Mouse (Mus musculus): ENCODE data around the gene Fkbp2. TPM values are rescaled to one million over a fixed set of nuclear protein-coding genes. Genes with fewer than 3 reads are reported as not detected.
A peak's percentile ranks its signal among the peaks of the same experiment; 100 is the strongest.

Gene Fkbp2
- polyA plus RNA-seq, 1 experiment from 2014 or later = 88.3 TPM

DNA sequence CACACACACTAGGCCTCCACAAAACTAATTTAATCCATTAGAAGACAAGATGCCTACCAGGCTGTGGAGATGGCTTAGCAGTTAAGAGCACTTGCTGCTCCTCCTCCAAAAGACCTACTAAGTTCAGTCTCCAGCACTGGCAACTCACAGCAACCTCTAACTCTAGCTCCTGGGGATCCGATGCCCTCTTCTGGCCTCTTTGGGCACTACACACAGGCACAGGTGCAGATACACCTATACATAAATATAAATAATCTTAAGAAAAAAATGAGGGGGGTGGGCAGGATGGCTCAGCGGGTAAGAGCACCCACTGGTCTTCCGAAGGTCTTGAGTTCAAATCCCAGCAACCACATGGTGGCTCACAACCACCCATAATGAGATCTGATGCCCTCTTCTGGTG lies 44.0 kb downstream of the Fkbp2 start:
- Histone ChIP-seq H3K9ac (no peak overlapping the region), H3K27ac (replicated peaks) (no peak overlapping the region), H3K4me2 (no peak overlapping the region), H3K36me3 (replicated peaks) (no peaks in the 10 kb centered on the region), H3K27me3 (peaks cover 51% of the 10 kb centered on the region), H3K9me3 (replicated peaks) (no peaks in the 10 kb centered on the region), H3K4me1 (replicated peaks) (peaks cover 21% of the 10 kb centered on the region), H3K4me3 (replicated peaks) (no peak overlapping the region)
- ATAC-seq (ENCODE audit: insufficient read depth) = no peak
- 17% methylated on average over 3 of the region's 3 CpGs for WGBS (ENCODE audit: insufficient replicate concordance)

GRCm38 (mm10) chr19:6934195-6934977 lies 45.9 kb downstream of the Fkbp2 start, which contains the start of gene Kcnk4:
TSS of gene Kcnk4 (minus strand) at chr19:6934515.
- Histone ChIP-seq H3K4me2 (peak within 1 kb of the TSS; percentile 48), H3K27me3 (peaks cover 71% of the 10 kb centered on the region), H3K9me3 (replicated peaks) (no peaks in the 10 kb centered on the region), H3K4me3 (replicated peaks) (peak within 1 kb of the TSS; percentile 21), H3K4me1 (replicated peaks) (peaks cover 10% of the 10 kb centered on the region), H3K27ac (replicated peaks) (no peak within 1 kb of the TSS), H3K36me3 (replicated peaks) (no peaks in the 10 kb centered on the region), H3K9ac (no peak within 1 kb of the TSS)
- no peak for ATAC-seq (ENCODE audit: insufficient read depth)
- 11% methylated on average over 23 of the region's 23 CpGs for WGBS (ENCODE audit: insufficient replicate concordance)

- peak overlapping the region; percentile 21 for H3K4me3 ChIP-seq (replicated peaks)
- no peaks in the 10 kb centered on the region for H3K36me3 ChIP-seq (replicated peaks)
- 6% methylated on average over 58 of the region's 58 CpGs for WGBS (ENCODE audit: insufficient replicate concordance)
- no peak for ATAC-seq (ENCODE audit: insufficient read depth)
- H3K9ac ChIP-seq = no peak overlapping the region
- peaks cover 10% of the 10 kb centered on the region for H3K4me1 ChIP-seq (replicated peaks)
- H3K9me3 ChIP-seq (replicated peaks) = no peaks in the 10 kb centered on the region
- peaks cover 78% of the 10 kb centered on the region for H3K27me3 ChIP-seq
- peak overlapping the region; percentile 48 for H3K4me2 ChIP-seq
- no peak overlapping the region for H3K27ac ChIP-seq (replicated peaks)
These were observed 46.7 kb downstream of the Fkbp2 start for GRCm38 (mm10) chr19:6933436-6934194.

DNA sequence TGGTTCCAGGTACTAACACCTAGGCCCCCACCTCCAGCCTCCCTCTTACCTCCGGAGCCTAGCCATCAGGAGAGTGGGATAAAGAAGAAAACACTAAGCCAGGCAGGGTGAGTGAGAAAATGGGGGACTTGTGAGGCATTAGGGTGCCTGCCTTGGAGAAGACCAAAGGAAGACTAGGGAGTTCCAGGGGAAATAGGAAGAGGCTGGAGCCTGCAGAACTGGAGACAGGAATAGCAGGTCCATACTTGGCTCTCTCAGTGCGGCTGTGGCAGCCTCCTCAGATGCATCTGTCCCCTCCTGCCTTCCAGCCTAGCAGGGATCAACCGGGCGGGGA lies 47.2 kb downstream of the Fkbp2 start:
- Histone ChIP-seq H3K9me3 (replicated peaks) (no peaks in the 10 kb centered on the region), H3K27ac (replicated peaks) (no peak overlapping the region), H3K4me3 (replicated peaks) (0 out of 2 replicates have a peak overlapping the region, but pooled peaks have one; percentile 21), H3K27me3 (peaks cover 84% of the 10 kb centered on the region), H3K4me1 (replicated peaks) (peaks cover 10% of the 10 kb centered on the region), H3K36me3 (replicated peaks) (no peaks in the 10 kb centered on the region), H3K9ac (no peak overlapping the region), H3K4me2 (no peak overlapping the region)
- 27% methylated on average over 4 of the region's 4 CpGs for WGBS (ENCODE audit: insufficient replicate concordance)
- ATAC-seq (ENCODE audit: insufficient read depth) = no peak

DNA sequence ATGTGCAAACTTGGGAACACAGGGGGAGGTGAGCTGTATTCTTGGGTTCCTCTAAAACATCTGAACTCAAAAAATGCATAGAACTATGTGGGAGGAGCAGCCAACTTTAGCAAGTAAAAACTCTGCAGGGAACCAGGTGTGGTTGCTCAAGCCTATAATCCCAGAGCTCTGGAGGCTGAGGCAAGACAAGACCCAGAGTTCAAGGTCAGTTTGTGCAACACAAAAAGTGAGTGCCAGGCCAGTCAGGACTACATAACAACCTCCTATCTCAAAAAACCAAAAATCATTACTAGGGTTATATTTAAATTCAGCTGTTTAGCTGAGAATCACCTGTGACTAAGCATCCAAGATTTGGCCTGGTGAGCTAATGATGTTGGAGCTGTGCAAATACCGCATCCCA lies 48.3 kb downstream of the Fkbp2 start:
- Histone ChIP-seq H3K4me1 (replicated peaks) (peaks cover 11% of the 10 kb centered on the region), H3K9me3 (replicated peaks) (no peaks in the 10 kb centered on the region), H3K27ac (replicated peaks) (no peak overlapping the region), H3K27me3 (peaks cover 94% of the 10 kb centered on the region), H3K4me2 (no peak overlapping the region), H3K4me3 (replicated peaks) (no peak overlapping the region), H3K36me3 (replicated peaks) (no peaks in the 10 kb centered on the region), H3K9ac (no peak overlapping the region)
- 39% methylated on average over 1 of the region's 1 CpGs for WGBS (ENCODE audit: insufficient replicate concordance)
- no peak for ATAC-seq (ENCODE audit: insufficient read depth)

DNA sequence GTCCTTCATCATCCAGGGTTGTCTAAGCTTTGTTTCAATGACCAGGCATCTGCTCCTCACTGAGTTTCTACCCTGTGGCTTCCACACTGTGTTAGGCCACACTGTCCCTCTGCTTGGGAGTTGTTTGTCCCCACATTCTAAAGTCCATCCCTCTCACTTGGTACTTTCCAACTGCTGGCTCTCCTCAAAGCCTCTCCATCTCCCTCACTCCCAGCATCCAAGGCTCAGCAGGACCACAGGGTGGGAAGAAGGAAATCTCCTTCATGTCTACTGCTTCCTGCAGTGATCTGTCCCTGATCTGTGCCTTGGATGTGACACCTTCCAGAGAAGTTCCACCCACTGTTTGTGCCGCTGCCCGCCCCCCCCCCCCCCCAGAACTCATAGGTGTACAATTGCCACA lies 49.3 kb downstream of the Fkbp2 start:
- 17% methylated on average over 2 of the region's 2 CpGs for WGBS (ENCODE audit: insufficient replicate concordance)
- no peaks in the 10 kb centered on the region for H3K9me3 ChIP-seq (replicated peaks)
- no peak overlapping the region for H3K27ac ChIP-seq (replicated peaks)
- no peak for ATAC-seq (ENCODE audit: insufficient read depth)
- H3K4me1 ChIP-seq (replicated peaks) = peaks cover 18% of the 10 kb centered on the region
- H3K9ac ChIP-seq = no peak overlapping the region
- H3K4me3 ChIP-seq (replicated peaks) = no peak overlapping the region
- peaks cover 100% of the 10 kb centered on the region for H3K27me3 ChIP-seq
- no peak overlapping the region for H3K4me2 ChIP-seq
- no peaks in the 10 kb centered on the region for H3K36me3 ChIP-seq (replicated peaks)

DNA sequence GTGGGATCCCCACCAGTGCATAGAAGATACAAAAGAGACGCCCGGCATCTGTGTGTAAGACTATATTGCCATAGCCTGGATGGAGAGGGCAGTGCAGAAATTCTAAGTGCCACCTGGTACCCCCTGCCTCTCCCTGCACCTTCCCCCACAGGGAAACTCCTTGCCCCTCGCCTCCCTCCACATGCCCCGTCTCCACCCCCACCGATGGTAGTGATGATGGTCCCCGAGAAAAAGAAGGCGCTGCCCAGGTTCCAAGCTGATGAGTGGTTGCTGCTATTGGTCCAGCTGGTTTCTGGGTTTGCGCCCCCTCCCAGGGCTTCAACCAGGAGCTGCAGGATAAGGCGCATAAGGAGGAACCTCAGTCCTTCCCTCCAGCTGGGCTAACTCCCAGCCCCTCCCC lies 52.2 kb downstream of the Fkbp2 start:
- H3K4me3 ChIP-seq (replicated peaks) = no peak overlapping the region
- H3K27me3 ChIP-seq = peaks cover 100% of the 10 kb centered on the region
- H3K4me2 ChIP-seq = no peak overlapping the region
- H3K9me3 ChIP-seq (replicated peaks) = no peaks in the 10 kb centered on the region
- no peak overlapping the region for H3K9ac ChIP-seq
- H3K36me3 ChIP-seq (replicated peaks) = no peaks in the 10 kb centered on the region
- no peak overlapping the region for H3K27ac ChIP-seq (replicated peaks)
- 16% methylated on average over 9 of the region's 9 CpGs for WGBS (ENCODE audit: insufficient replicate concordance)
- peaks cover 28% of the 10 kb centered on the region for H3K4me1 ChIP-seq (replicated peaks)
- no peak for ATAC-seq (ENCODE audit: insufficient read depth)

Other genes with a start within 250 kb of the Fkbp2 start
- 6.3 TPM in 2 replicates for gene Rps6ka4, start 139.9 kb downstream of the Fkbp2 start, polyA plus RNA-seq (2015; fragmentation: Nextera tagmentation; extraction: Ambion mirVana)
- gene Ccdc88b, start 122.3 kb downstream of the Fkbp2 start, polyA plus RNA-seq (2015; fragmentation: Nextera tagmentation; extraction: Ambion mirVana) = 2.5 and 2.8 TPM in 2 replicates
- gene Trmt112, start 70.8 kb downstream of the Fkbp2 start, polyA plus RNA-seq (2015; fragmentation: Nextera tagmentation; extraction: Ambion mirVana) = 59.7 and 67.9 TPM in 2 replicates
- gene Prdx5, start 70.4 kb downstream of the Fkbp2 start, polyA plus RNA-seq (2015; fragmentation: Nextera tagmentation; extraction: Ambion mirVana) = 144 and 151 TPM in 2 replicates
- gene Esrra, start 58.7 kb downstream of the Fkbp2 start, polyA plus RNA-seq (2015; fragmentation: Nextera tagmentation; extraction: Ambion mirVana) = 3.8 and 4.9 TPM in 2 replicates
- gene Catsperz, start 55.1 kb downstream of the Fkbp2 start, polyA plus RNA-seq (2015; fragmentation: Nextera tagmentation; extraction: Ambion mirVana) = 0.24 and 0.59 TPM in 2 replicates
- gene Kcnk4, start 46.0 kb downstream of the Fkbp2 start, polyA plus RNA-seq (2015; fragmentation: Nextera tagmentation; extraction: Ambion mirVana) = 0.08 TPM in 1 of 2 replicates, not detected in the other
- gene Bad, start 38.6 kb downstream of the Fkbp2 start, polyA plus RNA-seq (2015; fragmentation: Nextera tagmentation; extraction: Ambion mirVana) = 25.5 and 26.1 TPM in 2 replicates
- gene Gpr137, start 38.0 kb downstream of the Fkbp2 start, polyA plus RNA-seq (2015; fragmentation: Nextera tagmentation; extraction: Ambion mirVana) = 7.4 TPM in 2 replicates
- gene Ppp1r14b, start 5.5 kb downstream of the Fkbp2 start, polyA plus RNA-seq (2015; fragmentation: Nextera tagmentation; extraction: Ambion mirVana) = 51.4 and 55.8 TPM in 2 replicates
- gene Plcb3, start 4.0 kb downstream of the Fkbp2 start, polyA plus RNA-seq (2015; fragmentation: Nextera tagmentation; extraction: Ambion mirVana) = 5.9 and 6.8 TPM in 2 replicates
- 15.5 and 15.6 TPM in 2 replicates for gene Vegfb, start 7.2 kb upstream of the Fkbp2 start, polyA plus RNA-seq (2015; fragmentation: Nextera tagmentation; extraction: Ambion mirVana)
- 10.2 and 10.9 TPM in 2 replicates for gene Dnajc4, start 12.1 kb upstream of the Fkbp2 start, polyA plus RNA-seq (2015; fragmentation: Nextera tagmentation; extraction: Ambion mirVana)
- gene Nudt22, start 15.6 kb upstream of the Fkbp2 start, polyA plus RNA-seq (2015; fragmentation: Nextera tagmentation; extraction: Ambion mirVana) = 9.5 and 10.4 TPM in 2 replicates
- 1.6 and 2.3 TPM in 2 replicates for gene Trpt1, start 15.6 kb upstream of the Fkbp2 start, polyA plus RNA-seq (2015; fragmentation: Nextera tagmentation; extraction: Ambion mirVana)
- gene Fermt3, start 39.0 kb upstream of the Fkbp2 start, polyA plus RNA-seq (2015; fragmentation: Nextera tagmentation; extraction: Ambion mirVana) = 105 and 118 TPM in 2 replicates
- gene Stip1, start 59.5 kb upstream of the Fkbp2 start, polyA plus RNA-seq (2015; fragmentation: Nextera tagmentation; extraction: Ambion mirVana) = 116 and 121 TPM in 2 replicates
- 5.6 and 6.2 TPM in 2 replicates for gene Macrod1, start 76.3 kb upstream of the Fkbp2 start, polyA plus RNA-seq (2015; fragmentation: Nextera tagmentation; extraction: Ambion mirVana)
- gene Flrt1, start 125.2 kb upstream of the Fkbp2 start, polyA plus RNA-seq (2015; fragmentation: Nextera tagmentation; extraction: Ambion mirVana) = 0.17 TPM in 2 replicates
- 53.7 and 58.4 TPM in 2 replicates for gene Otub1, start 225.8 kb upstream of the Fkbp2 start, polyA plus RNA-seq (2015; fragmentation: Nextera tagmentation; extraction: Ambion mirVana)
- gene Cox8a, start 237.1 kb upstream of the Fkbp2 start, polyA plus RNA-seq (2015; fragmentation: Nextera tagmentation; extraction: Ambion mirVana) = 485 and 535 TPM in 2 replicates